Mouse (Mus musculus) hematopoietic stem cell, adult 5-6 weeks (primary cell): ENCODE measurements around the gene Gm11639. TPM values are rescaled to one million over a fixed set of nuclear protein-coding genes. Genes with fewer than 3 reads are reported as not detected.

Experiments used
- ATAC-seq, 2 experiments: fragments of 125-278 bp in 1 of 2; replicated peaks in 1 of 2; 2 replicates each; pipeline ENCODE4 v1.8.0; 2016 to 2017; ENCODE audit warnings: inconsistent platforms in 2 of 2, mild to moderate bottlenecking in 2 of 2, moderate number of reproducible peaks in 2 of 2, low read depth in 1 of 2, moderate TSS enrichment in 1 of 2; ENCODE audit not compliant: low FRiP score in 2 of 2, poor library complexity in 2 of 2, severe bottlenecking in 2 of 2, insufficient read depth in 1 of 2, low TSS enrichment in 1 of 2
- total RNA-seq: library from RNA; stranded (forward); fragments of 172-1452, 232-1000 nt; gene quantifications from 2 replicates; pipeline ENCODE4 v1.2.3, GENCODE M21; 2017

The Gm11639 gene
- total RNA-seq, 1 experiment from 2014 or later, result not detected

DNA sequence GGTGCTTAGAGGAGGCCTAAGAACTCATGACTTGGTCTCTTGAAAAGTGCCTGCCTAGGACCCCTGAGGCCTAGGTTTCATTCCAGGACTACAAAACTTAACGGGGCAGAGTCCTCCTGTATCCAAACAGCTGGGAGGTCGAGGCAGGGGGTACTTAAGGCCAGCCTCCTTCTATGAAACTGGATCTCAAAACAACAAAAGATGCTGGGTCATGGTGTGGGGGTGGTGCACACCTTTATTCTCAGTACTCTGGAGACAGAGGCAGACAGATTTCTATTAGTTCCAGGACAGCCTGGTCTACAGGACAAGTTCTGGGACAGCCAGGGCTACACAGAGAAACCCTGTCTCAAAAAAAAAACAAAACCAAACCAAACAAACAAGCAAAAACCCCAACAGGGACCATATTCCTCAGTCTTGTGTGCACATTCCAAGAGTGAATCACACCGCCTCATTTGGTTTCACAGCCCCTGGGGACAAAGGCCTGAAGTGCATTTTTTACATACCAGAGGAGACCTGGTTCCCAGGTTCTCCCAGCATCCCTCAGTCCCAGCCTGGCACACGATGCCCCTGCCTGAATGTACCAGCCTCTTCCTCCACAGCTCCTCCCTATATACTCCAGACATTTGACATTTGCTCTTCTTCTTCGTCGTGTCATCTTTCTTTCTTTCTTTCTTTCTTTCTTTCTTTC is 474.3 kb downstream of the Gm11639 start:
- no peak for ATAC-seq

DNA sequence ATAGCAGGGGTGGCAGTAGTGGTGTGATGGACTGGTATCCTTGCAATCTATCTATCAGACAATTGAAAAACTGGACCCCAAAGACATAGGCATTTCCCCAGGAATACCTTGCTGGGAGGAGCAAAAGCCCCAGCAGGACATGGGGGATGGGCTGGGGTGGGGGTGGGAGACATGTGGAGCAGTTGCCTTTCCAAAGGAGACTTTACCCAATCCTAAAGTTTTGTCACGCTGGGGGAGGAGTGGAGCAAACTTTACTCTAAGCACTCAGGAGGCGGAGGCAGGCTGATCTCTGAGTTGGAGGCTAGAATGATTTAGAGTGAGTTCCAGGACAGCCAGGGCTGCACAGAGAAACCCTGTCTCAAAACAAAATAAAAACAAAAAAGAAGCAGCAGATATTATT is 475.9 kb downstream of the Gm11639 start:
- no peak for ATAC-seq

DNA sequence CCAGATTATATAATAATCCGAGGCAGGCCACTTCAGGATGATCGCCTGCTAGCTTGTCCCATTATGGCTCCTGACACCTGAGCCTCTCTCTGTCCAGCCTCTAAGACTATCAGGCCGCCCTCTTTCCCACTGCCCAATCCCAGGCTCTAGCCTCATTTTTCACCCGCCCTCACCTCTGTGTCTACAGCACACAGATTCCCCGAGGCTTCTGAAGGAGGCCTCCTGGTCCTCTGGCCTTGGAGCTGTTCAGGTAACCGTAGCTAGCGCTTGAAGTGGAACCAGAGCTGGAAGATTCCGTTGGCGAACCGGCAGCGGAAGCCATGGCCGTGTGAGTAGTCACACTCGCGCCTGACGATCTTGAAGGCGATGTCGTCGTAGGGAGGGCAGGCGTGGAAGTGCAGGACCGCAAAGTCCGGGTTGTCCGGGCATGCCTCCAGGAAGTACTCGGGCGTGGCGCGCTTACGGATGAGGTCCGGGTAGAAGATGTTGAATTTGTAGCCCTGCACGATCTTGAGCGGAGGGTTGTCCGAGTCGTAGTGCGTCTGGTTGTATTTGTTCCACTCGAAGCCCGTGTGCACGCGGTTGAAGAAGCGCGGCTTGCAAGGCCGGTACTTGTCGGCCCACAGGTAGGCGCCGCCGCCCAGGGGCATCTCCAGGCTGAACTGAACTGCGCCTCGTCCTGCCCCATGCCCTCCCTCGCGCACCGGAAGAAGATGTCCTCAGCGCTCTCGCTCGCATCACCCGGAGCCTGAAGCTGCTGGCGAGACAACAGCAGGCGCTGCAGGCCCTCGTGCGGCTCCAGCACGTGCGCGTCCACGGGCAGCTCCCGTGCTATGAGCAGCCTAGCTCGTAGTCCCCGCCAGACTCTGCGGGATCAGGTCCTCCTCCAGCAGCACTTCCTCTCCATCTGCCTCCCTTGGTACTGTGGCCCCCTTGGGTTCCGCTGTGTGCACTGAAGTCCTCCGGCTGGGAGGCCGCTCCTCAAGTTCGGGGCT is 479.3 kb downstream of the Gm11639 start:
- ATAC-seq, result no peak

DNA sequence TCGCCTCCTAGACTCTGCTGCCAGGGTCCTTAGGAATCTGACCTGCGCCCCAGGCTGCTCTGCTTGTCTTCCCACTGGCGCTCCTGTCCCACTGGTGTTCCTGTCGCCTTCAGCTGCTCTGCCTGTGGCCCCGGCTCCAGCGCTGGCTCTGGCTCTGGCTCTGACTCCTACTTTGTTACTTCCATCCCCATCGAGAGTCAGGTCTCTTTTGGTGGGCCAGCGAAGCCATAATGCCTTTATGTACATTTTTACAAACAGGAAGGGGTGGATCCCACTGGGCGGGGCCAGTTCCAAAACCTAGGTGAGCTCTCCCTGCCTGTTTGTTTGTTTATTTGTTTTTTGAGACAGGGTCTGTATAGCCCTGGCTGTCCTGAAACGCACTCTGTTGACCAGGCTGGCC is 481.3 kb downstream of the Gm11639 start:
- no peak for ATAC-seq

Other genes starting within 250 kb of the Gm11639 start
- gene Kansl1, start 216.8 kb upstream of the Gm11639 start, total RNA-seq, result 45.5 and 49.5 TPM in 2 replicates
- gene Cdc27, start 135.1 kb upstream of the Gm11639 start, total RNA-seq, result 67.9 and 68.2 TPM in 2 replicates
- gene Myl4, start 135.0 kb upstream of the Gm11639 start, total RNA-seq, result 2.2 and 3.9 TPM in 2 replicates
- gene Itgb3, start 77.7 kb upstream of the Gm11639 start, total RNA-seq, result 6.5 and 9.6 TPM in 2 replicates